Mouse (Mus musculus) forebrain, embryonic 15.5 days (tissue): Measurements from ENCODE around the gene Gng13. TPM values are rescaled to one million over a fixed set of nuclear protein-coding genes. Genes with fewer than 3 reads are reported as not detected.

Experiments used
- ATAC-seq: fragments of 200-750 bp; cut with Nextera tagmentation; replicated peaks from 2 replicates; pipeline ENCODE4 v1.8.0; 2017; ENCODE audit warnings: mild to moderate bottlenecking, moderate TSS enrichment, moderate library complexity
- H3K27ac ChIP-seq: fragments of 300-500 bp; sonication (generic); replicated peaks from 2 replicates; pipeline ENCODE4 v1.5.1; 2015; ENCODE audit warnings: mild to moderate bottlenecking, inconsistent platforms
- H3K27me3 ChIP-seq: fragments of 300-500 bp; sonication (generic); 2 replicates; pipeline ENCODE4 v1.6.1; 2015; ENCODE audit warnings: inconsistent platforms
- H3K36me3 ChIP-seq: fragments of 300-500 bp; sonication (generic); 2 replicates; pipeline ENCODE4 v1.6.1; 2015; ENCODE audit warnings: mild to moderate bottlenecking, inconsistent platforms
- H3K4me1 ChIP-seq: fragments of 300-500 bp; sonication (generic); 2 replicates; pipeline ENCODE4 v1.6.1; 2015; ENCODE audit warnings: inconsistent platforms
- H3K4me2 ChIP-seq: fragments of 300-500 bp; sonication (generic); replicated peaks from 2 replicates; pipeline ENCODE4 v1.6.1; 2015; ENCODE audit warnings: mild to moderate bottlenecking, inconsistent platforms
- H3K4me3 ChIP-seq: fragments of 300-500 bp; sonication (generic); 2 replicates; pipeline ENCODE4 v1.5.1; 2015; ENCODE audit warnings: mild to moderate bottlenecking, inconsistent platforms
- H3K9ac ChIP-seq: fragments of 300-500 bp; sonication (generic); replicated peaks from 2 replicates; pipeline ENCODE4 v1.6.1; 2015; ENCODE audit warnings: mild to moderate bottlenecking, inconsistent platforms
- H3K9me3 ChIP-seq: fragments of 300-500 bp; sonication (generic); 2 replicates; pipeline ENCODE4 v1.6.1; 2016; ENCODE audit warnings: inconsistent platforms
- WGBS: fragments of 180-500 bp; shearing (Covaris S2); methylation state at CpG from one replicate; pipeline ENCODE4 v1.1.7; 2015; ENCODE audit warnings: mixed read lengths; 5-methylcytosine and 5-hydroxymethylcytosine counted together
- microRNA-seq: library from miRNA; unstranded; fragments of <30 nt; microRNA quantifications from one replicate; pipeline ENCODE4, GENCODE M21; 2016
- polyA plus RNA-seq: library from polyadenylated mRNA; unstranded; fragments of >200 nt; fragmentation: Nextera tagmentation; extraction: Ambion mirVana; gene quantifications from 2 replicates; pipeline ENCODE4 v1.2.1, GENCODE M21; 2015

Gng13 gene
- polyA plus RNA-seq, 1 experiment from 2014 or later: 1.7 TPM

DNA sequence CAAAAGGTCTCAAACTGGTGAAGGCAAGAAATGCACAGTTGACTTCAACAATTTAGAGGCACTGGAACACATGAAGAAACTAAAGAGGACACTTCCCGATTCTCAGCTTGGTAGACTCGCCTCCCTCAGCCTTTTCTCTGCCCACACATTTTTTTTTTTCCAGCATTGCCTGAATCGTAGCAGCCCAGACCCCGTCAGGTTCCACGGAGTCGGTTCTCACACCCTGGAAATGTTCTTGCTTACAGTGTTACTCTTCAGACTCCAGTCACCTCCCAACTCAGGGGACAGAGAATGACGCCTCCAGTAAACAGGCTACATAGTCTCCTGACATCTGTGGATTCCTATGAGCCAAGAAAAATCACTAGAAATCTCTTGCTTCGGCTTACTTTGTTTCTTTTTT lies 43.2 kb downstream of the Gng13 start:
- WGBS: 81% methylated on average over 8 of the region's 8 CpGs
- no peak overlapping the region for H3K4me3 ChIP-seq
- no peak overlapping the region for H3K27ac ChIP-seq
- H3K4me2 ChIP-seq: no peak overlapping the region
- no peak for ATAC-seq
- H3K36me3 ChIP-seq: no peaks in the 10 kb centered on the region
- no peaks in the 10 kb centered on the region for H3K9me3 ChIP-seq
- H3K9ac ChIP-seq: no peak overlapping the region
- no peaks in the 10 kb centered on the region for H3K4me1 ChIP-seq
- H3K27me3 ChIP-seq: no peaks in the 10 kb centered on the region

DNA sequence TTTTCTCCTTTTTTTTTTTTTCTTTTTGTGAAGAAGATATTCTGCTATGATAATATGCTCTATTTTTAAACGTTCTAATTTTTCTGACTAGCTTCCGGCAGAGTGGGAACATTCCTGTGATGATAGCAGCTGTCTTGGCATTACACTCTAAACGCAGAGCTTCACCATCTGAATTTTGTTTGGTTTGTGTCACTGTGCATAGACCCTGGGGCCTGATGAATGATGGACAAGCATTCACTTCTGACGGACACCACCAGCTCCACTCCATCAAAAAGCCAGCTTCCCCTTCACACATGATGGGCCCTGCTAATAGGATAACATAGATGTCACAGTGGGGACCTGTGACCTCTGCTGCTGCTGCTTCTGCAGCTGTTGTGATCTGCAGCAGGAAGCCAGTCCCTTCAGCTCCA lies 44.6 kb downstream of the Gng13 start:
- Histone ChIP-seq H3K4me1 (peaks cover 5% of the 10 kb centered on the region; the same call in 1 of the 2 replicates), H3K4me3 (no peak overlapping the region), H3K9me3 (no peaks in the 10 kb centered on the region), H3K9ac (no peak overlapping the region), H3K27ac (no peak overlapping the region), H3K4me2 (no peak overlapping the region), H3K36me3 (no peaks in the 10 kb centered on the region), H3K27me3 (no peaks in the 10 kb centered on the region)
- 58% methylated on average over 4 of the region's 4 CpGs for WGBS
- ATAC-seq: no peak

- Histone ChIP-seq H3K9ac (no peak overlapping the region), H3K4me2 (no peak overlapping the region), H3K27ac (no peak overlapping the region), H3K4me3 (no peak overlapping the region), H3K9me3 (no peaks in the 10 kb centered on the region), H3K36me3 (no peaks in the 10 kb centered on the region), H3K27me3 (no peaks in the 10 kb centered on the region), H3K4me1 (peaks cover 5% of the 10 kb centered on the region; the same call in 1 of the 2 replicates)
- no peak for ATAC-seq
- 52% methylated on average over 3 of the region's 3 CpGs for WGBS
Observed at GRCm38 (mm10) chr17:25762591-25762990, 45.6 kb downstream of the Gng13 start.

- H3K9me3 ChIP-seq: no peaks in the 10 kb centered on the region
- H3K27ac ChIP-seq: no peak overlapping the region
- H3K27me3 ChIP-seq: no peaks in the 10 kb centered on the region
- no peaks in the 10 kb centered on the region for H3K36me3 ChIP-seq
- peaks cover 5% of the 10 kb centered on the region; the same call in 1 of the 2 replicates for H3K4me1 ChIP-seq
- no peak overlapping the region for H3K9ac ChIP-seq
- 10% methylated on average over 5 of the region's 5 CpGs for WGBS
- no peak overlapping the region for H3K4me3 ChIP-seq
- no peak for ATAC-seq
- no peak overlapping the region for H3K4me2 ChIP-seq
Observed at GRCm38 (mm10) chr17:25765886-25766285, 48.9 kb downstream of the Gng13 start.

Small RNAs within 50 kb of the gene (microRNA-seq; reads per million reads assigned to microRNA genes)
- not detected for gene Gm25083

Other genes starting within 250 kb of the Gng13 start
- 0.11 and 0.29 TPM in 2 replicates for gene Sstr5, start 219.9 kb upstream of the Gng13 start, polyA plus RNA-seq
- 24.0 and 26.9 TPM in 2 replicates for gene Sox8, start 146.5 kb upstream of the Gng13 start, polyA plus RNA-seq
- gene Lmf1, start 138.1 kb upstream of the Gng13 start, polyA plus RNA-seq: 17.0 and 18.1 TPM in 2 replicates
- gene Chtf18, start 10.2 kb downstream of the Gng13 start, polyA plus RNA-seq: 14.5 and 14.8 TPM in 2 replicates
- 24.2 and 26.3 TPM in 2 replicates for gene Rpusd1, start 10.5 kb downstream of the Gng13 start, polyA plus RNA-seq
- not detected in 2 replicates for gene Mslnl, start 18.9 kb downstream of the Gng13 start, polyA plus RNA-seq
- 0.31 and 0.72 TPM in 2 replicates for gene Msln, start 37.2 kb downstream of the Gng13 start, polyA plus RNA-seq
- 30.9 and 31.2 TPM in 2 replicates for gene Narfl, start 56.6 kb downstream of the Gng13 start, polyA plus RNA-seq
- gene Haghl, start 68.5 kb downstream of the Gng13 start, polyA plus RNA-seq: 115 and 121 TPM in 2 replicates
- gene Ccdc78, start 69.4 kb downstream of the Gng13 start, polyA plus RNA-seq: 0.17 and 0.26 TPM in 2 replicates
- gene Fam173a, start 75.7 kb downstream of the Gng13 start, polyA plus RNA-seq: 71.4 and 84.2 TPM in 2 replicates
- not detected in 2 replicates for gene AC134908.4, start 78.5 kb downstream of the Gng13 start, polyA plus RNA-seq
- 31.4 and 37.3 TPM in 2 replicates for gene Metrn, start 80.0 kb downstream of the Gng13 start, polyA plus RNA-seq
- 33.2 and 35.3 TPM in 2 replicates for gene Fbxl16, start 91.9 kb downstream of the Gng13 start, polyA plus RNA-seq
- 34.2 and 34.3 TPM in 2 replicates for gene Wdr24, start 106.5 kb downstream of the Gng13 start, polyA plus RNA-seq
- gene Jmjd8, start 111.7 kb downstream of the Gng13 start, polyA plus RNA-seq: 65.9 and 67.0 TPM in 2 replicates
- gene Stub1, start 116.2 kb downstream of the Gng13 start, polyA plus RNA-seq: 308 and 313 TPM in 2 replicates
- 29.1 and 30.8 TPM in 2 replicates for gene Rhbdl1, start 120.1 kb downstream of the Gng13 start, polyA plus RNA-seq
- 8.3 and 10.1 TPM in 2 replicates for gene Gm20683, start 124.6 kb downstream of the Gng13 start, polyA plus RNA-seq
- gene Rhot2, start 127.7 kb downstream of the Gng13 start, polyA plus RNA-seq: 15.2 and 16.1 TPM in 2 replicates
- gene Wdr90, start 144.3 kb downstream of the Gng13 start, polyA plus RNA-seq: 18.8 and 24.8 TPM in 2 replicates
- 14.4 and 16.7 TPM in 2 replicates for gene Mcrip2, start 151.6 kb downstream of the Gng13 start, polyA plus RNA-seq
- 61.8 and 62.0 TPM in 2 replicates for gene Mettl26, start 157.9 kb downstream of the Gng13 start, polyA plus RNA-seq
- 0.55 and 0.60 TPM in 2 replicates for gene Wfikkn1, start 163.7 kb downstream of the Gng13 start, polyA plus RNA-seq
- 50.8 and 52.6 TPM in 2 replicates for gene Rab40c, start 202.6 kb downstream of the Gng13 start, polyA plus RNA-seq
- 51.7 and 53.4 TPM in 2 replicates for gene Pigq, start 227.8 kb downstream of the Gng13 start, polyA plus RNA-seq
- not detected in 2 replicates for gene Nhlrc4, start 227.8 kb downstream of the Gng13 start, polyA plus RNA-seq
- gene A930017K11Rik, start 235.4 kb downstream of the Gng13 start, polyA plus RNA-seq: 0.09 TPM in 1 of 2 replicates, not detected in the other